Comparison of ENCODE assay signal across 1 mouse cellular context in the genomic region with DNA sequence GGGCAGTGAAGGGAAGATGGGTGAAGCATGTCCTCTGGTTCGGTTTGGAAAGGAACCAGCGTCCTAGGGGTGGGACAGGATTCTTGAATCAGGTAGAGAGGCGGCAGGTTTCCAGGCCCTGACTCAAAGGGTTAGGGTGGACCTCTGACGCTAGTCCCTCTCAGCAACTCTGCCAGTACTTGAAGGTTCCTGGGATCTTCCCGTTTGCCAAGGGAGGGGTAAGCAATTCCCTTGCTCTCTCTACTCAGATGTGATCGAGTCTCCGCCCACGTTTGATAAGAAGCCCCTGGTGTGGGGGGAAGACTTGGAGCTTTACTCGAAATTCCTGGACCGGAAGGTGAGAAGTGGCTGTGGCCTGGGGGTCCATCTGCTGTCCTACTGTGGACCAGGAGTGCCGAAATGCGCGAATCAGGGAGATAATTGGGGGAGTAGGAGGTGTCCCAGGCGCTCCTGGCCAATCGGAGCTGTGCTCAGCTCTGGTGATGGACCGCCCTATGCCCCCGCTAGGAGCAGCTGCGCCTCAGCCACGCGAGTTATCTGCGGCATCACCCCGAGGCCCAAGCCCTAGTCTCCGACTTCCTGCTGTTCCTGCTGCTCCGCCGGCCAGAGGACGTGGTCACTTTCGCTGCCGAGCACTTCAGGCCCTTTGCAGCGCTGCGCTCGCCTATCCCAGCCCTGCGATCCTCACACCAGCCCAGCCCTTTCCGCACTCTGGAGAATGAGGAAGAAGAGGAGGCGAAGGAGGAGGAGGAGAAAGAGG.
TF ChIP-seq lines count a peak whose summit lies in the region.

No protein-coding gene starts in this region.

TF ChIP-seq in MEL, 35 proteins besides CTCF, POLR2A, EP300 and RAD21 (continued from another document):
- TF ChIP-seq TCF12 (IDR thresholded peaks at IDR 0.05; ENCODE audit: low read depth, low read length), result no peak
- no peak for TF ChIP-seq TBP (IDR thresholded peaks at IDR 0.05; ENCODE audit: low read depth, low read length)
- no peak; the same call in 1 of the 2 replicates for TF ChIP-seq ETS1 (IDR thresholded peaks at IDR 0.05; ENCODE audit: low read depth, low read length)
- TF ChIP-seq MYC (IDR thresholded peaks at IDR 0.05; ENCODE audit: low read depth, low read length), result no peak
- TF ChIP-seq USF1 (IDR thresholded peaks at IDR 0.05; ENCODE audit: low read depth, low read length), result no peak
- TF ChIP-seq ZKSCAN1 (IDR thresholded peaks at IDR 0.05; ENCODE audit: low read depth, low read length), result peak; percentile 80
- TF ChIP-seq MAX (IDR thresholded peaks at IDR 0.05; ENCODE audit: low read length), result 0 out of 2 replicates have a peak, but pooled peaks have one; percentile 17
- TF ChIP-seq ELF1 (IDR thresholded peaks at IDR 0.05; ENCODE audit: low read depth, low read length), result peak; percentile 65; the same call in 1 of the 2 replicates
- TF ChIP-seq HCFC1 (IDR thresholded peaks at IDR 0.05; ENCODE audit: low read depth, low read length), result no peak
- no peak for TF ChIP-seq MEF2A (IDR thresholded peaks at IDR 0.05; ENCODE audit: extremely low read depth, insufficient replicate concordance, low read depth, low read length, poor library complexity, severe bottlenecking)
